Mouse (Mus musculus) T-cell, adult 2 months (primary cell): Measurements from ENCODE around the gene Slc9b2.

Experiments
- DNase-seq: peaks from one replicate; pipeline ENCODE4 v3.0.0; 2022; ENCODE audit warnings: low spot score

The Slc9b2 gene

GRCm38 (mm10) chr3:135313727-135314126, 6.2 kb downstream of the Slc9b2 start:
- no peak for DNase-seq

- no peak for DNase-seq
Measured at GRCm38 (mm10) chr3:135314811-135315210, 7.3 kb downstream of the Slc9b2 start.

GRCm38 (mm10) chr3:135315720-135316425, 8.4 kb downstream of the Slc9b2 start:
- no peak for DNase-seq

GRCm38 (mm10) chr3:135318331-135318730, 10.8 kb downstream of the Slc9b2 start:
- DNase-seq = no peak

- DNase-seq = no peak
Measured at GRCm38 (mm10) chr3:135324354-135324753, 16.9 kb downstream of the Slc9b2 start.

- DNase-seq = no peak
Measured at GRCm38 (mm10) chr3:135327176-135327575, 19.7 kb downstream of the Slc9b2 start.

- DNase-seq = no peak
Measured at GRCm38 (mm10) chr3:135327601-135328000, 20.1 kb downstream of the Slc9b2 start.

- DNase-seq = peak; percentile 60
Measured at GRCm38 (mm10) chr3:135328560-135328959, 21.1 kb downstream of the Slc9b2 start.

- DNase-seq = no peak
Measured at GRCm38 (mm10) chr3:135332691-135333090, 25.2 kb downstream of the Slc9b2 start.

- no peak for DNase-seq
Measured at GRCm38 (mm10) chr3:135333763-135334162, 26.3 kb downstream of the Slc9b2 start.

GRCm38 (mm10) chr3:135347739-135348264, 40.3 kb downstream of the Slc9b2 start, which contains the start of gene Slc9b1:
TSS of gene Slc9b1 (plus strand) at chr3:135348029.
- DNase-seq = no peak

GRCm38 (mm10) chr3:135349022-135349421, 41.5 kb downstream of the Slc9b2 start:
- DNase-seq = no peak

- no peak for DNase-seq
Measured at GRCm38 (mm10) chr3:135351857-135352256, 44.4 kb downstream of the Slc9b2 start.

GRCm38 (mm10) chr3:135357394-135357793, 49.9 kb downstream of the Slc9b2 start:
- no peak for DNase-seq

GRCm38 (mm10) chr3:135375836-135376235, 68.3 kb downstream of the Slc9b2 start:
- no peak for DNase-seq

- DNase-seq = no peak
Measured at GRCm38 (mm10) chr3:135377445-135377844, 69.9 kb downstream of the Slc9b2 start.

- no peak for DNase-seq
Measured at GRCm38 (mm10) chr3:135379868-135380267, 72.4 kb downstream of the Slc9b2 start.

GRCm38 (mm10) chr3:135393186-135393585, 85.7 kb downstream of the Slc9b2 start:
- no peak for DNase-seq
